Mouse (Mus musculus): ENCODE data around the gene 3830406C13Rik.

DNA sequence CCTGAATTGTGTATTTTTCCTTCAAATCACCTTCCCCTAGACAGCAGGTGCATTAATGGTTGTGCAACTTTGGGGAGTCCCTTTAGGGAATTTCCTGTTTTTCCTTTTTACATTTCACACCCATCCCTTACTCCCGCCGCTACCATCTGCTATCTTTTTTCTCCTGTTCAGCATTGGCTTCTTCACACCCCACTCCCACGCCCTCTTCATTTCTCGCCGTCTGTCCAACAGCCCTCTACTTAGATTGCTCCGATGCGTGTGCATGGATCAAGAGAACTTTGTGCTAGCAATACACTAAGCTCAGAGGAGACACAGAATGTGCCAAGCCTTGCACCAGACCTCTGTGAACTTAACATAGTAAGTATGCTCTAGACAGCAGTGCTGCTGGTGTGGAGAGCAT is 12.4 kb downstream of the 3830406C13Rik start:
- TF ChIP-seq CTCF (IDR thresholded peaks at IDR 0.05; ENCODE audit: control insufficient read depth, insufficient read depth, insufficient read length) (no peak), CEBPB (IDR thresholded peaks at IDR 0.05; ENCODE audit: low read depth) (no peak), MYOD1 (IDR thresholded peaks at IDR 0.05; ENCODE audit: control insufficient read depth, insufficient read length, low read depth) (no peak), MAX (IDR thresholded peaks at IDR 0.05) (no peak), MYOG (IDR thresholded peaks at IDR 0.05; ENCODE audit: control insufficient read depth, extremely low read depth, insufficient read length) (no peak), USF1 (IDR thresholded peaks at IDR 0.05; ENCODE audit: low read depth) (no peak)

Data from C2C12 (cell line).